Mouse (Mus musculus) layer of hippocampus, postnatal 10 days (tissue): ENCODE data around the gene Vmn1r237. TPM values are rescaled to one million over a fixed set of nuclear protein-coding genes. Genes with fewer than 3 reads are reported as not detected.
A peak's percentile ranks its signal among the peaks of the same experiment; 100 is the strongest.

ENCODE experiments used
- DNase-seq, 2 experiments: peaks; one replicate each; pipeline ENCODE4 v3.0.0; 2021; ENCODE audit warnings: low spot score in 2 of 2
- long read RNA-seq: library from polyadenylated mRNA; stranded (forward); transcript quantifications from one replicate; pipeline ENCODE4 v2.0.0, GENCODE M21; 2023
- microRNA-seq, 2 experiments: library from miRNA; unstranded; fragments of <30 nt; microRNA quantifications; one replicate each; pipeline ENCODE4 v1.2.0; 2021
- total RNA-seq, 2 experiments: library from RNA; stranded (reverse); gene quantifications; 2 replicates each; pipeline ENCODE4 v1.2.3; 2021

Gene Vmn1r237
- not detected for total RNA-seq
- long read RNA-seq: 0 reads

DNA sequence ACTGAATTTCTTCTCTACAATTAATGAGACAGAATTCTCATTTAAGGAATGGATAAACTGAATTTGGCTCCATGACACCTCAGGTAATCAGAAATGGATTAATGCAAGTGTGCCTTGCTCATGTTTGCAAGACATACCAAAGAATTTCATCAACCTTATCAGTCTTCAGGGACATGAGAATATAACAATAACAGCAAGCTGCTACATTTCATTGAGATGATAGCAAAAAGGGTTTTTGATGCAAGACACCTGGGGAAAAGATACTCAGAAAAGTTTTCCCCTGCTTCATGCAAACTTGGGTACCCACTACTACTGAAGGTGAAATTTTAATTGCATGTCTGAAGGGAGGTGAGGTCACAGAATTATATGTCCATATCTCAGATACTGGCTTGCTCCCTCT is at the start of gene Vmn1r237:
Gene Vmn1r237 (plus strand): TSS at position 301 of the 400 bp plus-strand sequence.
- no peak for DNase-seq

- DNase-seq: peak; percentile 30 to 50
Measured at GRCm38 (mm10) chr17:21272103-21272502, 39.6 kb upstream of the Vmn1r237 start.

- DNase-seq: no peak
Measured at GRCm38 (mm10) chr17:21282642-21283041, 29.0 kb upstream of the Vmn1r237 start, which contains the start of gene Vmn1r236. Vmn1r236 (plus strand) TSS chr17:21282942.

DNA sequence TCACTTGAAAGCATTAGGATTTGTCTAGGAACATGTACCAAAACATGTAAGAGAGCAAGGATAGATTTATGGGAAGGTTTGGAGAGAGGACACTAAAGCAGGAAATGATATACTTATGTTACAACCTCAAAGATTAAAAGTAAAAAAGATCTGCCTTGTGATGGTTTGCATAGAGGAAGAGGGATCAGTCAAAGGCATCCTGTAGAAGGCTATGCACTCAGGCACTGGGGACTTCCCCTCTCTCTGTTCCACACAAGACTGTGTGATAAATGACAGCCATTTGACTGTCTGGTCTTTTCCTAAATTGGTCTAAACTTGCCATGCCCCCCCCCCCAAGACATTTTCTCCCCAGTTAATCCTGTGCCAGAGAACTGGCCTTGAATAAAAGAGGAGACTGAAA is 27.3 kb upstream of the Vmn1r237 start:
- DNase-seq: no peak

DNA sequence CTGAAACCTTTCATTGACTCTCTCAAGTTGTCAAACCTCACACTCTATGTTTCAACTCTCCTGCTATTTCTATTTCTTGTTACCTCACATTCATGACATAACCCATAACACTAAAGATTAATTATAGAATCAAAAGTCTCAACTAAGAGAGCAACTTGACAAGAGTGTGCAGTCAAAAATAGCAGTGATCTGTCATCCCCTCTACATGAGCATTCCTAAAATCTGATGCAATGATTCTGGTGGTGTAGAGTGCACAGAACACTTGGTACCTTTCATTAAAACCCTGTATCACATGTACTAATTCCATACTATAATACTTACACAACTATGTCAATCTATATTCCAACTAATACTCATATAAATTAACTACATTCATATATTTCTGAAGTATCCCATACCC is 22.0 kb upstream of the Vmn1r237 start:
- DNase-seq: no peak

Small RNA genes within 50 kb of the gene (microRNA-seq; reads per million reads assigned to microRNA genes)
- 0 reads per million in 2 experiments for gene Gm26384

Other genes with a start within 250 kb of the Vmn1r237 start
- gene Vmn1r234, start 85.8 kb upstream of the Vmn1r237 start, total RNA-seq: not detected
- not detected for gene Vmn1r235, start 55.5 kb upstream of the Vmn1r237 start, total RNA-seq
- gene Vmn1r236, start 28.9 kb upstream of the Vmn1r237 start, total RNA-seq: not detected
- 1 to 10 TPM; 2.1 TPM for gene Zfp677, start 71.9 kb downstream of the Vmn1r237 start, total RNA-seq
- 1 to 10 TPM; 1.6 TPM for gene Zfp54, start 111.4 kb downstream of the Vmn1r237 start, total RNA-seq
- gene Zfp51, start 138.5 kb downstream of the Vmn1r237 start, total RNA-seq: 1 to 10 TPM; 3.3 to 3.5 TPM
- gene Zfp53, start 177.1 kb downstream of the Vmn1r237 start, total RNA-seq: 1 to 10 TPM; 4.9 to 5.4 TPM
- 1 to 10 TPM; 6.3 to 6.8 TPM for gene Zfp52, start 223.7 kb downstream of the Vmn1r237 start, total RNA-seq